Mouse (Mus musculus) cerebellum, adult 9-10 months (tissue): ENCODE results near the gene Hexb.

ENCODE experiments used
- DNase-seq: peaks from one replicate; pipeline ENCODE4 v3.0.0; 2022

Hexb gene

GRCm38 (mm10) chr13:97197932-97198562, at the start of gene Hexb:
Gene Hexb (minus strand): TSS chr13:97198357.
- DNase-seq, result peak; percentile 86

GRCm38 (mm10) chr13:97247754-97248153, 49.6 kb upstream of the Hexb start:
- no peak for DNase-seq

- no peak for DNase-seq
These were observed 48.1 kb upstream of the Hexb start for GRCm38 (mm10) chr13:97246217-97246616.

- DNase-seq, result no peak
These were observed 47.0 kb upstream of the Hexb start for GRCm38 (mm10) chr13:97245157-97245556.

- DNase-seq, result no peak
These were observed 46.6 kb upstream of the Hexb start for GRCm38 (mm10) chr13:97244712-97245105.

DNA sequence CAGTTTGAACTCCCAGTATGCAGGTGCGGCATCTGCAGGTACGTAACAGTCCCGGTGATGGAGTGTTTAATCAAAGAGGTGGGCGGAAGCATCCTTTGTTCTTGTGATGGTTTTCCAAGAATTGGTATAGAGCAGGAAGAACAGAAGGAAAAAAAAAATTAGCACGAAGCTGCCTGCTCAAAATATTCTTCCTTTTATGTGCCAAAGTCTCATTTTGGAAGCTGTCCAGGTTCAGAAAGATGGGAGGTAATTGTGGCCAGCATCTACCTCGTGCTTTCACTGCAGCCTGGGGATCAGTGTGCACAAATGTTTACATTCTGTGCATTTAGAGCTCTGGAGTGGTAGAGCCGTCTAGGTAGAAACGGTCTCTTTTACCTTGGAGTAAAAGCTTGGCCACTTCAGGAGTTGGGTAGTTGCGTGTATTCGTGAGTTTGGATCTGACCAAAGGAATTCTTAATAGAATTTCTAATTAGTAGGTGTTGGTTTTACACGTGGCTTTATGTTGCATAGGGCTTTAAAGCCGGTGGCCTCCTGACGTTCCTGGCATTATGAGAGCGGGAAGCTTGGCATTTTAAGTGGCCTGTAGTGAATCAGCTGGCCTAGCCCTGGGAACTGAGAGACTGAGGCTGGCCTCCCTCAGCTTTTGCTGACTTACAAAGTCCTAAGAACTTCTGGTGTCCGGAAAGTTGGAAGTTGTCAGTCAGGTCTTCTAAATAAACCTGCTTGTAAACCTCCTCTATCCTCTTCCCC, 46.0 kb upstream of the Hexb start:
- DNase-seq, result no peak

- DNase-seq, result no peak
These were observed 44.6 kb upstream of the Hexb start for GRCm38 (mm10) chr13:97242716-97243115.

- no peak for DNase-seq
These were observed 43.7 kb upstream of the Hexb start for GRCm38 (mm10) chr13:97241787-97242280.

DNA sequence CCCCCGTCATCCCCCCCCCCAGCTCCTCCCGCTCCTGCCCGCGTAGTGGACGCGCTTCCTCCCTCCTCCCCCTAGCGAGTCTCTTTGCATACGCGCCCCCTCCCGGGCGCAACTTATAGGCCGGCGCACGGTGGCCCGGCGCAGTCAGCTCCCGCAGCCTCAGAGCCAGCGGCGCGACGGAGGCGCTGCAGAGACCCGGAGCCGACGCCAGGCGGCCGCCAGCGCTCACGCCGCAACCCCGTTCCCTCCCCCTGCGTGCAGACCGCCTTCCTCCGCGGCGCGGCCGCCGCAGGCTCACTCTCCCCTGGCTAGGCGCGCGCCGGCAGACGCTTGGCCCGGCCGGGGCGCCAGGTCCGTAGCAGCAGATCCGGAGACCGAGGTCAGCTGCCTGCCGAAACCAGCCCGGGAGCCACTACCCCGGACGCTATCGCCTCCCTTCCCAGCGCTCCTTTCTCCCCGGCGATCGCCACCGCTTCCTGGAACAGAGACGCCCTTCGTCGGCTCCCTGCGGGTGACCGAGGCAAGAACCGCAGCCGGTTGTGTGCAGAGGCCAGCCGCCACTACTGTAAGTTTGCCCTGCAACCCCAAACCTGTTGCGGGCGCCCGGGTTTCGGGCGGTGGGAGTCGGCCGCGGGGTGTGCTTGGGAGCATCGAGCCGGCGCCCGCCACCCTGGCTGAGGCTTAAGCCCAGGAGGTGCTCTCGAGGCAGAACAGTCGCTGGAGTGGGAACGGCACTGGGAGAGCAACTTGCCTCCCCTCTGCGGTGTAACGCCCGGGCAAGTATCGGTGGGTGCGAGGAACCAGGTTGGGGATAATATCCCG, 43.0 kb upstream of the Hexb start, which contains the start of gene Enc1:
Gene Enc1 (plus strand): TSS at position 141 of the 822 bp plus-strand sequence.
- peak; percentile 33 for DNase-seq

DNA sequence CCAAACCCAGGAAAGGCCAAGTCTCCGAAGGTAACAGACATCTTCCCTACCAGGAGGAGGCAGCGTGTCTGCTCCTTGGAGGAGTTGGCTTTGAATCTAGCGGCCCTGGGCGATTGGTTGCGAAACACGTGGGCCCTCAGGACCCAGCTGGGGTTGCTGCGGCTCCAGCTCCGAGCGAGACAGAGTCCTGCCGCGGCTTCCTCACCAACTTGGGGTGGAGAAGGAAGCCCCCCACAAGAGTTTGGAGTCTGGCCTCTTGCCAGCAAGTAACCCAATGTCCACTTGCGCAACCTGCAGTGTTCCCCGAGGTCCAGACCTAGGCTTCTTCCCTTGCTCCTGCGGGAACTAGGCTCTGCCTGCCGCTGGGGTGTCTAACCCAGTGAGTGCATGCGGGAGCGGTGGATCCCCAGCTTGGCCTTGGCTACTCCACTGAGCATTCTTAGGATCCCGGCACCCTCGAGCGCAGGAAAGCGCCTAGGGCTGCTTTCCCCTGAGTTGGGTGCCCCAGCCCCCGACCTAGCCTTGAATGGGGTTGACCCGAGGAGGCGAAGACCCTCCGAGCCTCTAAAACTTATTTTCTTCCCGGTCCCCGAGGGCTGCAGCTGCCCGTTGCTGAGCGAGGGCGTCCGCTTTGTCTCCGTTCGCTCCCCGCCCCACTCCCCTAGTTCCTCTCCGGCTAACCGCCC, 42.3 kb upstream of the Hexb start:
- DNase-seq, result peak; percentile 47

DNA sequence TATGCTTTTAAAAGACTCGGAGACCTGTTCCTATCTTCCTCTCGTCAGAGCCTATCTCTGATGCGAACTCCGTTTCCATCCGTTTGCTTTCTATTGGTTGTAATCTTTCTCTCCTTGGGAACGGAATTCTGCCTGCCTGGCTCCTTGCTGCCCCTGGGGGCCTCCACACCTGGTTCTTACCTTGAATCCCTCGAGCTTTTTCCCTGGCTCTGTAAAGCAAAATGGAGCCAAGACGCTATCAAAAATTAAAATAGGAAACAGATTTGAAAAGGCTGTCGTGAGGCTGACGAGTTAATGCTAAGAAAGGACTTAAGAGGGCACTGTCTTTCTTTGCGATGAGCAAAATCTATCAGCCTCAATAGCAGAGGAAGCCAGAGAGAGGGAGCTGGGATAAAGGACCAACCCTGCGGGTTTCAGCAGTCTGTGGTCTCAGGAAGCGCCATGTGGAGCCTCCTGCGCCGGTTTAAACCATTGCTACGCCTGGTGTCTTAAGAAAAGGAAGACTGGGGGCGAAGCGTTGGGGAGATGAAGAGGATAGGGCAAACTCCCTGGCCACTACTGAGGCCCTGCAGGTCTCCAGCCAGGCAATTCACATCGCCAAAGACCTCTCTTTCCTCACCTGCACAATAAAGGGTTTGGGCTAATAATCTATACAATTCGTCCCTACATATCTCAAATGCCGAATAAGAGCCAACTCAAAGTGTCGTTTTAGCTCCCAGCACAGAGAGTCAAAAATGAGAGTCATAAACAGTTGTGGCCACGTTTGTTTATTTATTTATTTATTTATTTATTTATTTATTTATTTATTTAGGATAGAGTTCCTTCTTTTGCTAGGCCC, 41.4 kb upstream of the Hexb start:
- DNase-seq, result peak; percentile 48

GRCm38 (mm10) chr13:97238181-97238981, 40.2 kb upstream of the Hexb start:
- DNase-seq, result no peak

DNA sequence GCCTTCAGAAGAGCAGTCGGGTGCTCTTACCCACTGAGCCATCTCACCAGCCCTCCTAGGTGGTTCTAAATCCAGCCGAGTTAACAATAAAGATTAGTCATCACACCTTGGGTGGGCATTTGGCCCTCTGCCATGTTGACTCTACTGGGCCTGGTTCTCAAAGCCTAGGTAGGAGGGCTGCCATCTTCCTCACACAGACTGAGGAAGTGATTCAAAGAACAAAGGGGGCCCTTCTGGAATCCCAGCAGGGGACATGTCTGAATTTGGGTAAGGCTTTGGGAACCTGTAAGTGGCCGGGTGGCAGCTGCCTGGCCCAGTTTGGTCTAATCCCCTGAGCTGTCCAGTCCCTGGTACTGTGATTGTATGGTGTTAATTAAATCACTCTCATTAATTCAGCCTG, 39.5 kb upstream of the Hexb start:
- no peak for DNase-seq

DNA sequence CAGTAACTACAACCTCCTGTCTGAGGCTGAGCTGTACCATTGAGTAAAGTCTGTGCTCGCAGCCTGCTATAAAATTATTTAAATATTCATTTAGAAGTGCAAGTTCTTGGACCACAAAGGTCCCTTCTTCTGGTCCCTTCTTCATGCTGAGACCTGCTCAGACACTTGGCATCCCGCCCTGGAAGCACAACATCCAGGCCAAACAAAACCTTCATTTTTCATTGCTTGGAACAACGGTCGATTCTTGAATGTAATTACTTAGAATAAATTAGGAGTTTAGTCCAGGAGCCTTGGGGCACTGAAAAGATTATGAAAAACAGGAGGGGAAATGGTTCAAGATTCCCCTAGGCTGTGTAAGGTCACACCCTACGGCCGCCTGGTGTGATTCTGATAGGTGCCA, 37.8 kb upstream of the Hexb start:
- no peak for DNase-seq

- DNase-seq, result peak; percentile 73
These were observed 36.7 kb upstream of the Hexb start for GRCm38 (mm10) chr13:97234785-97235417.

GRCm38 (mm10) chr13:97233092-97233491, 34.9 kb upstream of the Hexb start:
- no peak for DNase-seq

DNA sequence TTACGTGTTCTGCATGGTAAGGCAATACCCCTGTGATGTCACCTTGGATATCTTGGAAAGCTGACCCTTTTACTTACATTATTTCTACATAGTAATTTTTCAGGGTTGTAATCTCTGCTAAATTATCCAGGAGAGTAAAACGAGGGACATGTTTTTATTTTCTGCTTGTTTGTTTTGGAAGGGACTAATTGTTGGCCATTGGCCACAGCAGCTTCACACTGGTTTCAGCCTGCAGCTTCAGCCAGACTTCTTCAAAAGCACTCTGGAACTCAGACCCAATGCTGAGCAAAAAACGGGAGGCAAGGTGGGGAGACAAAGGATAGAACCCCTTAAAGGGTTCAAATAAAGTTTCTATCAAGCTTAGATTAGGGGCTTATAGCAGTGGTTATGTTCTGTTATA, 31.9 kb upstream of the Hexb start:
- DNase-seq, result no peak

DNA sequence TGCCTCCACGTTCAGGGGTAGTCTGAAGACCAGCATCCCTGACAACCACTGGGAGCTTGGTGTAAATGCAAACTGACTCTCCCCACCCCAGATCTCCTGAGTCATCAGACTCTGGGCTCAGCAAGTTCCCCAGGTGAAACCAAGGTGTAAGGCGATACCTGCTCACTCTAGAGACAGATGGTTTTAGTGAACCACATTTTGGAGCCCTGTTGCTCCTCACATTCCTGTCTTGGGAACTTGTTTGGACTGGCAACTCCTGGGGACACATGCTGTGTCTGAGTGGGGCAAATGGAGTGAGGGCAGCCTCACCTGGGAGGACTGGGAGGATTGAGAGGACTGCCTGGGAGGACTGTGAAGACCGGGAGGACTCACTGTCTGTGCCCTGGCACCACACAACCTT, 29.6 kb upstream of the Hexb start:
- DNase-seq, result no peak

DNA sequence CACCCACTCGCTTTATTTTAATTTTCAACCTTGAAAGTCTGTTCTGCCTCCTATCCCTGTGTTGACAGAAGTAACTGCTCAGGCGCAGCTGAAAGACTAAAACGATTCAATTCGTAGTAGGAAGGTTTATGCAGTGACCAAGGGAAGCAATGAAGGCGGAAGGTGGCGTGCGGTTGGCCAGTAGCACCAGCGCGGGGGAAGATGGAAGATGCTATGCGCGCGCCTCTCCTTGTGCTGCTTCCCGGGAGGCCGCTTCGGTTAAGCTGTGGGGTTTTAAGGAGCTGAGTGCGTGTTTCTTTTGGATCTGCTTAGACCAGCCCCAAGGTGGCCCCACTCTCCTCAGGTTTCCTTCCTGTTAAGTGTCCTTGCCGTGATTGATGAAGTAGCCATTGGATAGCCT, 27.0 kb upstream of the Hexb start:
- DNase-seq, result no peak

DNA sequence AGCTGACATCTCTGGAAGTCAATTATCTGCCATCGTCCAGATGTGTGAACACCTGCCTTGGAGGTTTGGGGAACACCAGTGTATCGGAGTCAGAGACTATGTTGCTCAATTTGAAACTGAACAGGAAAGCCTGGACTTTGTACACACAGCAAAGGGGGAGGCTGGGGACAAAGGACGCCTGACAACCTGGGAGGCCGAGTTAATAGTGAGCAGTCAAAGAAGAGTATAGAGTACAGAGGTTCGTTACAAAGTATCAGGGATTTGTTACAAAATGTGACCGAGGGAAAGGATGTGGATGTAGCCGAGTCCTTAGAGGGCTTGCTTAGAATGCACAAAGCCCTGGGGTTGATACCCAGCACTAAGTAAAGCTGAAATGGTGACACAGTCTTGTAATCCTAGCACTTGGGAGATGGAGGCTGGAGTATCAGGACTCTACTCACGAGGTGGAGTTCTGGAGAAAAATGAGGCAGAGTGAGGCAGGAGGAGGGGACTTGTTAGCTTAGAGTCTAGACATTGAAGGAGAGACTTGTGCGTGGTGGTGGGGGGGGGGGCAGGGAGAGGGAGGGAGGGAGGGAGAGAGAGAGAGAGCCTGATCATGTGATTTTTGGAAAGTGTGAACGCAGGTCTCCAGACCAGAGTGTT, 26.3 kb upstream of the Hexb start:
- no peak for DNase-seq
